Mouse (Mus musculus): Measurements from ENCODE around the gene Rbm24. TPM values are rescaled to one million over a fixed set of nuclear protein-coding genes. Genes with fewer than 3 reads are reported as not detected.

Gene Rbm24
- total RNA-seq, 2 experiments from 2014 or later: 10.6 to 14.5 TPM

- no peak for DNase-seq (ENCODE audit: low spot score in 2 of 2)
Measured at GRCm38 (mm10) chr13:46433880-46434560, 15.8 kb downstream of the Rbm24 start.

- no peak for DNase-seq (ENCODE audit: low spot score in 2 of 2)
Measured at GRCm38 (mm10) chr13:46438960-46439359, 20.7 kb downstream of the Rbm24 start.

- no peak for DNase-seq (ENCODE audit: low spot score in 2 of 2)
Measured at GRCm38 (mm10) chr13:46444021-46444420, 25.8 kb downstream of the Rbm24 start.

- DNase-seq (ENCODE audit: low spot score in 2 of 2): no peak
Measured at GRCm38 (mm10) chr13:46446062-46446461, 27.8 kb downstream of the Rbm24 start.

- DNase-seq (ENCODE audit: low spot score in 2 of 2): no peak
Measured at GRCm38 (mm10) chr13:46448276-46448675, 30.0 kb downstream of the Rbm24 start.

GRCm38 (mm10) chr13:46449955-46450354 is 31.7 kb downstream of the Rbm24 start:
- no peak for DNase-seq (ENCODE audit: low spot score in 2 of 2)

GRCm38 (mm10) chr13:46450623-46451022 is 32.4 kb downstream of the Rbm24 start:
- DNase-seq (ENCODE audit: low spot score in 2 of 2): no peak

- DNase-seq (ENCODE audit: low spot score in 2 of 2): no peak
Measured at GRCm38 (mm10) chr13:46451548-46451947, 33.3 kb downstream of the Rbm24 start.

GRCm38 (mm10) chr13:46459546-46459945 is 41.3 kb downstream of the Rbm24 start:
- no peak for DNase-seq (ENCODE audit: low spot score in 2 of 2)

GRCm38 (mm10) chr13:46462280-46462679 is 44.0 kb downstream of the Rbm24 start:
- no peak for DNase-seq (ENCODE audit: low spot score in 2 of 2)

- no peak for DNase-seq (ENCODE audit: low spot score in 2 of 2)
Measured at GRCm38 (mm10) chr13:46463764-46464163, 45.5 kb downstream of the Rbm24 start.

- DNase-seq (ENCODE audit: low spot score in 2 of 2): no peak
Measured at GRCm38 (mm10) chr13:46468251-46468650, 50.0 kb downstream of the Rbm24 start.

GRCm38 (mm10) chr13:46469536-46469935 is 51.3 kb downstream of the Rbm24 start:
- no peak for DNase-seq (ENCODE audit: low spot score in 2 of 2)

Other genes with a start within 250 kb of the Rbm24 start
- gene Stmnd1, start 144.7 kb upstream of the Rbm24 start, total RNA-seq (2021): under 1 TPM in 1 of 2 experiments, not detected in 1; 0.34 TPM
- 10 to 100 TPM; 69.4 to 72.4 TPM for gene Cap2, start 83.4 kb downstream of the Rbm24 start, total RNA-seq (2021)